Mouse (Mus musculus) left cerebral cortex, adult 2 months (tissue): ENCODE data around the gene Cstf3. TPM values are rescaled to one million over a fixed set of nuclear protein-coding genes. Genes with fewer than 3 reads are reported as not detected.
A peak's percentile ranks its signal among the peaks of the same experiment; 100 is the strongest.
"Not testable (repeated sequence)": the region's sequence is repeated elsewhere in the genome, so short reads cannot be mapped to it uniquely, and the experiment has no call there.

ENCODE experiments used
- DNase-seq, 2 experiments: peaks; one replicate each; pipeline ENCODE4 v3.0.0; 2021 to 2022; ENCODE audit warnings: low spot score in 2 of 2, mixed read lengths in 1 of 2; ENCODE audit errors: extremely low spot score in 1 of 2
- H3K27ac ChIP-seq: fragments of 200-600 bp; 2 replicates; pipeline ENCODE4 v1.8.1; 2022
- H3K4me3 ChIP-seq: fragments of 200-600 bp; 2 replicates; pipeline ENCODE4 v1.8.1; 2022
- CTCF ChIP-seq: fragments of 200-600 bp; IDR thresholded peaks from 2 replicates; pipeline ENCODE4 v1.8.1; 2022; ENCODE audit warnings: antibody characterized with exemption, mild to moderate bottlenecking, moderate library complexity
- intact Hi-C: fragments of 180-260 bp; cut with DNase I; formaldehyde crosslinking; loops from one replicate; pipeline ENCODE4 v1.15.1; 2025
- long read RNA-seq, 2 experiments: library from polyadenylated mRNA; stranded (forward); transcript quantifications; one replicate each; pipeline ENCODE4 v2.0.0; 2021; ENCODE audit warnings: borderline mapping rate in 2 of 2
- total RNA-seq, 2 experiments: library from RNA; stranded (reverse); gene quantifications; 2 replicates each; pipeline ENCODE4 v1.2.3; 2021

The Cstf3 gene
- total RNA-seq, result 10 to 100 TPM; 43.1 to 46.2 TPM
- long read RNA-seq, experiment 1, transcript Cstf3-206 (2 exons, 644 nt), result minor isoform, 5 of 33 reads
- long read RNA-seq, experiment 1, transcript Cstf3-201 (21 exons, 2,817 nt), result major isoform, 15 of 33 reads
- long read RNA-seq, experiment 1, transcript Cstf3-202 (3 exons, 2,589 nt), result minor isoform, 7 of 33 reads
- long read RNA-seq, experiment 1, partial matches to known transcripts, result 1 of 33 reads
- long read RNA-seq, experiment 1, other reads (novel, unspliced or antisense), result 5 of 33 reads
- long read RNA-seq, experiment 2, transcript Cstf3-206 (2 exons, 644 nt), result minor isoform, 6 of 28 reads
- long read RNA-seq, experiment 2, transcript Cstf3-201 (21 exons, 2,817 nt), result major isoform, 12 of 28 reads
- long read RNA-seq, experiment 2, transcript Cstf3-202 (3 exons, 2,589 nt), result minor isoform, 8 of 28 reads
- long read RNA-seq, experiment 2, partial matches to known transcripts, result 1 of 28 reads
- long read RNA-seq, experiment 2, other reads (novel, unspliced or antisense), result 1 of 28 reads

GRCm38 (mm10) chr2:104590068-104590828 is at the start of gene Cstf3:
TSS of gene Cstf3 (plus strand) at chr2:104590523.
- intact Hi-C loops, result loop anchor here (1.0 to 5.0 kb wide), 2 partner anchors 96 to 427 kb away; partner anchors contain the start of genes Eif3m and Hipk3
- DNase-seq, result peak; percentile 99
- peak; percentile 46 for TF ChIP-seq CTCF
- peak within 1 kb of the TSS; percentile 65 for H3K4me3 ChIP-seq
- H3K27ac ChIP-seq, result peak within 1 kb of the TSS; percentile 95

GRCm38 (mm10) chr2:104556711-104557110 is 33.6 kb upstream of the Cstf3 start:
- DNase-seq, intact Hi-C loops, H3K4me3 ChIP-seq, H3K27ac ChIP-seq: not testable (repeated sequence)

GRCm38 (mm10) chr2:104557722-104558121 is 32.6 kb upstream of the Cstf3 start:
- TF ChIP-seq CTCF, result no peak
- intact Hi-C loops, result no loop called here

GRCm38 (mm10) chr2:104558326-104558725 is 32.0 kb upstream of the Cstf3 start:
- Histone ChIP-seq H3K4me3 (no peak overlapping the region), H3K27ac (no peak overlapping the region)
- intact Hi-C loops, result no loop called here
- DNase-seq, result no peak
- no peak for TF ChIP-seq CTCF

More at GRCm38 (mm10) chr2:104557722-104558121, 32.6 kb upstream of the Cstf3 start:
- no peak overlapping the region for H3K4me3 ChIP-seq
- H3K27ac ChIP-seq, result no peak overlapping the region
- no peak for DNase-seq

- H3K4me3 ChIP-seq, result no peak overlapping the region
- no peak for DNase-seq
- no peak overlapping the region for H3K27ac ChIP-seq
- intact Hi-C loops, result no loop called here
- no peak for TF ChIP-seq CTCF
Measured at GRCm38 (mm10) chr2:104558938-104559337, 31.4 kb upstream of the Cstf3 start.

- TF ChIP-seq CTCF, result no peak
- Histone ChIP-seq H3K27ac (no peak overlapping the region), H3K4me3 (no peak overlapping the region)
- DNase-seq, result no peak
- intact Hi-C loops, result loop anchor here (2.0 kb wide), 1 partner anchor 63 kb away; no protein-coding TSS in a partner anchor
Measured at GRCm38 (mm10) chr2:104559591-104560380, 30.5 kb upstream of the Cstf3 start.

- Histone ChIP-seq H3K27ac (no peak overlapping the region; the same call in 1 of the 2 replicates), H3K4me3 (no peak overlapping the region)
- DNase-seq, result peak in 1 of 2 experiments; percentile 21
- intact Hi-C loops, result loop anchor here (2.0 kb wide), 1 partner anchor 65 kb away; no protein-coding TSS in a partner anchor
- TF ChIP-seq CTCF, result no peak
Measured at GRCm38 (mm10) chr2:104561386-104561785, 28.9 kb upstream of the Cstf3 start.

GRCm38 (mm10) chr2:104561986-104562532 is 28.3 kb upstream of the Cstf3 start:
- no peak for TF ChIP-seq CTCF
- H3K27ac ChIP-seq, result peak overlapping the region; percentile 36; the same call in 1 of the 2 replicates
- no peak overlapping the region for H3K4me3 ChIP-seq
- intact Hi-C loops, result loop anchor here (2.0 kb wide), 1 partner anchor 65 kb away; no protein-coding TSS in a partner anchor
- no peak for DNase-seq

GRCm38 (mm10) chr2:104572066-104572465 is 18.3 kb upstream of the Cstf3 start:
- Histone ChIP-seq H3K27ac (no peak overlapping the region), H3K4me3 (no peak overlapping the region)
- no peak for DNase-seq
- intact Hi-C loops, result loop anchor here (1.0 kb wide), 1 partner anchor 78 kb away; the partner anchor contains the start of gene Hipk3
- no peak for TF ChIP-seq CTCF

GRCm38 (mm10) chr2:104576216-104576615 is 14.1 kb upstream of the Cstf3 start:
- H3K4me3 ChIP-seq, result no peak overlapping the region
- TF ChIP-seq CTCF, result no peak; the same call in 1 of the 2 replicates
- no peak overlapping the region for H3K27ac ChIP-seq
- no peak for DNase-seq
- intact Hi-C loops, result no loop called here

GRCm38 (mm10) chr2:104578021-104578420 is 12.3 kb upstream of the Cstf3 start:
- DNase-seq, result no peak
- no peak overlapping the region for H3K4me3 ChIP-seq
- intact Hi-C loops, result no loop called here
- no peak overlapping the region for H3K27ac ChIP-seq
- no peak for TF ChIP-seq CTCF
